Mouse (Mus musculus) embryo, embryonic 9.5 days (tissue): ENCODE data around the gene Apba2.
A peak's percentile ranks its signal among the peaks of the same experiment; 100 is the strongest.

ENCODE experiments used
- DNase-seq: peaks from one replicate; pipeline ENCODE4 v3.0.0-alpha.2; 2017; ENCODE audit errors: extremely low spot score

Gene Apba2

GRCm38 (mm10) chr7:64501536-64502270 is at the start of gene Apba2:
TSS of gene Apba2 (plus strand) at chr7:64501706.
- DNase-seq: peak; percentile 73

GRCm38 (mm10) chr7:64451861-64452382 is 49.6 kb upstream of the Apba2 start:
- no peak for DNase-seq

- DNase-seq: no peak
These were observed 48.9 kb upstream of the Apba2 start for GRCm38 (mm10) chr7:64452471-64453222.

- DNase-seq: no peak
These were observed 45.3 kb upstream of the Apba2 start for GRCm38 (mm10) chr7:64456176-64456575.

GRCm38 (mm10) chr7:64456676-64457075 is 44.8 kb upstream of the Apba2 start:
- DNase-seq: no peak

- DNase-seq: no peak
These were observed 43.7 kb upstream of the Apba2 start for GRCm38 (mm10) chr7:64457811-64458210.

GRCm38 (mm10) chr7:64497438-64497837 is 4.1 kb upstream of the Apba2 start:
- no peak for DNase-seq

- peak; percentile 45 for DNase-seq
These were observed 1.0 kb downstream of the Apba2 start for GRCm38 (mm10) chr7:64502271-64503180.

- DNase-seq: no peak
These were observed 2.1 kb downstream of the Apba2 start for GRCm38 (mm10) chr7:64503641-64504040.

GRCm38 (mm10) chr7:64504691-64505231 is 3.3 kb downstream of the Apba2 start:
- DNase-seq: no peak

- no peak for DNase-seq
These were observed 4.1 kb downstream of the Apba2 start for GRCm38 (mm10) chr7:64505571-64505970.

- no peak for DNase-seq
These were observed 7.3 kb downstream of the Apba2 start for GRCm38 (mm10) chr7:64508826-64509225.

GRCm38 (mm10) chr7:64509911-64510310 is 8.4 kb downstream of the Apba2 start:
- DNase-seq: no peak

- no peak for DNase-seq
These were observed 9.2 kb downstream of the Apba2 start for GRCm38 (mm10) chr7:64510526-64511210.

- no peak for DNase-seq
These were observed 12.1 kb downstream of the Apba2 start for GRCm38 (mm10) chr7:64513621-64514020.

- no peak for DNase-seq
These were observed 13.8 kb downstream of the Apba2 start for GRCm38 (mm10) chr7:64515280-64515679.

- DNase-seq: no peak
These were observed 14.4 kb downstream of the Apba2 start for GRCm38 (mm10) chr7:64515891-64516290.

- DNase-seq: no peak
These were observed 17.6 kb downstream of the Apba2 start for GRCm38 (mm10) chr7:64519091-64519490.

GRCm38 (mm10) chr7:64519521-64519920 is 18.0 kb downstream of the Apba2 start:
- no peak for DNase-seq

- DNase-seq: peak; percentile 26
These were observed 20.3 kb downstream of the Apba2 start for GRCm38 (mm10) chr7:64521695-64522408.
